Mouse (Mus musculus) neural tube, embryonic 11.5 days (tissue): ENCODE data around the gene Aprt. TPM values are rescaled to one million over a fixed set of nuclear protein-coding genes. Genes with fewer than 3 reads are reported as not detected.

Experiments
- ATAC-seq: fragments of 200-750 bp; cut with Nextera tagmentation; 2 replicates; pipeline ENCODE4 v1.8.0; 2017; ENCODE audit warnings: moderate number of reproducible peaks, mild to moderate bottlenecking, moderate TSS enrichment, moderate library complexity; ENCODE audit not compliant: insufficient read depth, low FRiP score, low TSS enrichment
- DNase-seq: peaks from one replicate; pipeline ENCODE4 v3.0.0-alpha.2; 2015; ENCODE audit warnings: low spot score
- H3K27ac ChIP-seq: fragments of 300-500 bp; sonication (generic); 2 replicates; pipeline ENCODE4 v1.5.1; 2014; ENCODE audit warnings: low read depth, mild to moderate bottlenecking, low read length
- H3K27me3 ChIP-seq: fragments of 300-500 bp; sonication (generic); 2 replicates; pipeline ENCODE4 v1.6.1; 2014; ENCODE audit warnings: mild to moderate bottlenecking, low read length, mixed read lengths; ENCODE audit not compliant: control insufficient read depth, insufficient read depth
- H3K36me3 ChIP-seq: fragments of 300-500 bp; sonication (generic); 2 replicates; pipeline ENCODE4 v1.6.1; 2014; ENCODE audit warnings: mild to moderate bottlenecking, low read length, moderate library complexity, mixed read lengths; ENCODE audit not compliant: control insufficient read depth, insufficient read depth
- H3K4me1 ChIP-seq: fragments of 300-500 bp; sonication (generic); 2 replicates; pipeline ENCODE4 v1.6.1; 2014; ENCODE audit warnings: low read length, mixed read lengths; ENCODE audit not compliant: control insufficient read depth, insufficient read depth
- H3K4me2 ChIP-seq: fragments of 300-500 bp; sonication (generic); 2 replicates; pipeline ENCODE4 v1.6.1; 2014; ENCODE audit warnings: low read depth, mild to moderate bottlenecking, moderate library complexity
- H3K4me3 ChIP-seq: fragments of 300-500 bp; sonication (generic); 2 replicates; pipeline ENCODE4 v1.5.1; 2014; ENCODE audit warnings: low read depth, low read length
- H3K9ac ChIP-seq: fragments of 300-500 bp; sonication (generic); 2 replicates; pipeline ENCODE4 v1.6.1; 2014; ENCODE audit warnings: mild to moderate bottlenecking, low read length
- H3K9me3 ChIP-seq: fragments of 300-500 bp; sonication (generic); 2 replicates; pipeline ENCODE4 v1.6.1; 2016; ENCODE audit warnings: low read length; ENCODE audit not compliant: control insufficient read depth
- WGBS: fragments of 180-500 bp; shearing (Covaris S2); extraction: QIAGEN DNeasy Blood & Tissue Kit; methylation state at CpG from one replicate; pipeline ENCODE4 v1.1.7; 2014; 5-methylcytosine and 5-hydroxymethylcytosine counted together
- polyA plus RNA-seq: library from polyadenylated mRNA; unstranded; fragments of >200 nt; fragmentation: Nextera tagmentation; extraction: Ambion mirVana; gene quantifications from 2 replicates; pipeline ENCODE4 v1.2.1, GENCODE M21; 2014

Gene Aprt
- polyA plus RNA-seq, 1 experiment from 2014 or later, result 243 TPM

DNA sequence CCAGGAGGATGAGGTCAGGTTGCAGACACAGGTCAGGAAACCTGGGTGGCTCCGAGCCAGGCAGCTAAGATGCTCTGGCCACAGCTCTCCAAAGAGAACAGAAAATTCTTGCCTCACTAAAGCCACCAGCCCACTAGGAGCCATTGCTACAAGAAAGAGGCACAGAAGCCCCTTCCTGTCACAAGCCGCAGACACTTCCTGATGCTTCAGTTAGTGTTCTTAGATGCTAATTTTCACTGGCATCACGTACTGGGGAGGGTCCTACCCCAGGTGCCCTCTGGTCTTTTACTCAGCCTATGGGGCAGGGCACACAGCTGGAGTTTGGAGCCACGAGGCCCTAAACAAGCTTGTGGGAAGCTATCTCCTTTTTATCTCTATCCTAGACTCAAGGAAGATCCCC is 19.3 kb upstream of the Aprt start:
- 62% methylated on average over 4 of the region's 4 CpGs for WGBS
- H3K27ac ChIP-seq, result no peak overlapping the region
- H3K36me3 ChIP-seq, result no peaks in the 10 kb centered on the region
- H3K4me1 ChIP-seq, result no peaks in the 10 kb centered on the region
- H3K4me3 ChIP-seq, result no peak overlapping the region
- no peak for DNase-seq
- H3K27me3 ChIP-seq, result no peaks in the 10 kb centered on the region
- H3K9ac ChIP-seq, result no peak overlapping the region
- H3K9me3 ChIP-seq, result no peaks in the 10 kb centered on the region
- ATAC-seq, result no peak
- no peak overlapping the region for H3K4me2 ChIP-seq

DNA sequence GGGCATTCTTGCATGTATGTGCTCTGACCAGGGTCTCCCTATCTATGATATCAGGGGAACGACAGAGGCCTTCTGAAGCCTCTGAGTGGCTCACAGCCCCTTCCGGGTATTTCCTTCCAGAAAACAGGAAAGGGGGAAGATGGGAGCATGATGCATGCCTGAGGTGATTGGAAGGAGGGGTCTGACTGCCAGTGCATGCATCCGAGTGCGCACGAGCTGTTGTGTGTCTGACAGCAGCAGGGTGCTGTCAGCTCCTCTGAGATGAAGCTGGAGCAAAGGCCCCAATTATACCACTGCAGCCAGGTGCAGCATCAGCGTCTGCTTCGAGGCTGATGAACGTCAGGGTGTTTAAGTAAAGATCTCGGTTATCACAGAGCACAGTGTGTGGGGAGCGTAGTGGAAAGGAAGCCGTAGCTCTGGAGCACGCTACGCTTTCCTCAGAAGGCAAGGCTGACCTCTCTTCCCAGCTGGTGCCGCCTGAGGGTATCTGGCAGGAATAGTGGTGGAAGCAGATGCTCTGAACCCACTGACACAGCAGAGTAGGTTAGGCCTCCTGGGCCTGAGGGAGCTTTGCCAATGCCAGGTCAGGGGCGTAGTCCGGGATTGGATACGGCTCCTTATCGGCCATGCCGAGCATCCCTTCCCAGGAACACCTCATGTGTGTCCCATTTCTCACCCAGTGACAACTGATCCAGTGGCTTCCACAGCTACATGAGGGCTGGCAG is 17.2 kb upstream of the Aprt start:
- WGBS, result 82% methylated on average over 19 of the region's 19 CpGs
- Histone ChIP-seq H3K9me3 (no peaks in the 10 kb centered on the region), H3K27ac (no peak overlapping the region), H3K4me2 (no peak overlapping the region), H3K9ac (no peak overlapping the region), H3K4me1 (no peaks in the 10 kb centered on the region), H3K4me3 (no peak overlapping the region), H3K27me3 (no peaks in the 10 kb centered on the region), H3K36me3 (no peaks in the 10 kb centered on the region)
- ATAC-seq, result no peak
- DNase-seq, result no peak

DNA sequence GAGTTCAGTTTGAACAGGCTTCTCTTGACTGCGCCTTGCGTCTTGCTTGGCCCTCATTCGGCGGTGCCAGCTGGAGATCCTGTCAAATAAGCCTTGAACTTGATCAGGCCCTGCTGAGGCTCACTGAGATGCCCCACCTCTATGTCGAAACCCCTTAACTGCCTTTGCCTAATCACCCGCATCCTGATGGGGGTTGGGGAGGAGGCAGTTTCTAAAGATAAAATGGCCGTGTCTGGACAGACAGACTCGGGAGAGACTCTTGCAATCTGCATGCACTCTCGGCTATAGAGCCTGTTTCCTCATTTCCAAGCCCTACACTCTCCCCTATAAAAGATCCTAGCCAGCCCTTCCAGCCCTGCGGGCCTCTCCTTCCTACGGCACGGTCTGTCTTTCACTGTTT is 16.5 kb upstream of the Aprt start:
- Histone ChIP-seq H3K27me3 (no peaks in the 10 kb centered on the region), H3K36me3 (no peaks in the 10 kb centered on the region), H3K27ac (no peak overlapping the region), H3K4me1 (no peaks in the 10 kb centered on the region), H3K9ac (no peak overlapping the region), H3K4me2 (no peak overlapping the region), H3K9me3 (no peaks in the 10 kb centered on the region), H3K4me3 (no peak overlapping the region)
- DNase-seq (no peak), ATAC-seq (no peak)
- WGBS, result 73% methylated on average over 12 of the region's 12 CpGs

DNA sequence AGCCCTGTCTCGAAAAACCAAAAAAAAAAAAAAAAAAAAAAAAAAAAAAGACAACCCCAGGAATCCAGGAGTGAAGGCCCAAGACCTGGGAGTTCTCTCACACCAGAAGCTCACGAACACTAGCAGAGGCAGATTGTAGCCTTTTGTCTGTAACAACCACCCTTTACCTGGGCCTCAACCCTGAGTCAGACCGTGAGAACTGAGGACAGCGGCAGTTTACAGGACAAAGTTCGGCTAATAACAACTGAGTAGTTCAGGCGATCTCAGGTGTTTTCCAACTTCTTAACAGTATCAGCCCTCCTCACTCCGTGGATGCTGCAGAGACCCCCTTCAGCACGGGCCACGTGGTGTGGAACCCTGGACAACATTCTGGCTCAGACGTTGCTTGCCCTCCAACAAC is 10.0 kb upstream of the Aprt start:
- no peak for ATAC-seq

DNA sequence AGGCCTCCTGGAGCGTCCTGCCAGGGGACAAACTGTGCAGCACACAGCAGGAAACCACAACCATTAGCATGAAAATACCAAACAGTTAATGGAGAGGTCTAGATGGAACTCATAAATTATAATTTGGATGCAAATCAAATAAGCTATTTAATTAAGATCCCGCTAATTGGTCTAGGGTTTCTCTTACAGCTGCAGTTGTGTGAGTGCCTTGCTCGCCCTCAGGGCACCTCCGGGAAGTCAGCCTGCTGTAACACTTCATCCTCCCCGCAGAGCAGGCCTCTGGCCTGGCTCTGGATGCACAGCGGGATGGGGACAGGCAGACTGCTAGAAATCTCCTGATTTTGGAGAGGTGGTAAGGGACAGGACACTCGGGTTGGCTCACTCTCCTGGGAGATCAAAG is 9.5 kb upstream of the Aprt start:
- no peak overlapping the region for H3K9ac ChIP-seq
- H3K4me3 ChIP-seq, result no peak overlapping the region
- ATAC-seq, result no peak
- H3K36me3 ChIP-seq, result no peaks in the 10 kb centered on the region
- no peaks in the 10 kb centered on the region for H3K27me3 ChIP-seq
- no peaks in the 10 kb centered on the region for H3K9me3 ChIP-seq
- no peaks in the 10 kb centered on the region for H3K4me1 ChIP-seq
- no peak overlapping the region for H3K27ac ChIP-seq
- no peak overlapping the region for H3K4me2 ChIP-seq
- WGBS, result 62% methylated on average over 7 of the region's 7 CpGs
- DNase-seq, result no peak

More for the DNA sequence above, 10.0 kb upstream of the Aprt start:
- no peak overlapping the region for H3K4me2 ChIP-seq
- H3K9me3 ChIP-seq, result no peaks in the 10 kb centered on the region
- no peak overlapping the region for H3K27ac ChIP-seq
- no peaks in the 10 kb centered on the region for H3K4me1 ChIP-seq
- no peaks in the 10 kb centered on the region for H3K27me3 ChIP-seq
- DNase-seq, result no peak
- no peaks in the 10 kb centered on the region for H3K36me3 ChIP-seq
- 88% methylated on average over 10 of the region's 10 CpGs for WGBS
- H3K4me3 ChIP-seq, result no peak overlapping the region
- H3K9ac ChIP-seq, result no peak overlapping the region

DNA sequence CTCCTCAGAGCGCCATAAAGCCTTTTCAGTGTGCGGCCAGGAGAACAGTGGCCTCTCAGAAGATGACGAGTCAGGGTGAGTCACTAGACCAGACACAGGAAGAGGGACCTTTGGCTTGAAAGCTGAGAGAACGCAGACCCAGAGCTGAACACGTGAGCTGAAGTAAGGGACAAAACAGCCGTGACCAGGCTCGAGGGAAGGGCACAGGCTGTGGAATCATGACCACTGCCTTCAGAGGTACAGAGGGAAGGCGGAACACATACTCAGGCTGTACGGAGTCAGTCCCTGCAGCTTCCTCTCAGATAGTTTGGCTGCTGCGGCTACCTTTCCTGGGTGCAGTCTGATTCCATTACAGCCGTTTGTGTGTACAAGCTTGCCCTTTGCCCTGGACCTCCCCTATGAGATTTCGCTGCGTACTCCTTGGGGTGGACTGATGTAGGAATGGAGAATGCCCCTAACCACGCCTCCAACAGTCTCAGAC is 8.7 kb upstream of the Aprt start:
- H3K27me3 ChIP-seq, result no peaks in the 10 kb centered on the region
- no peaks in the 10 kb centered on the region for H3K36me3 ChIP-seq
- no peaks in the 10 kb centered on the region for H3K4me1 ChIP-seq
- no peak overlapping the region for H3K4me3 ChIP-seq
- DNase-seq, result no peak
- ATAC-seq, result no peak
- no peak overlapping the region for H3K27ac ChIP-seq
- WGBS, result 72% methylated on average over 14 of the region's 14 CpGs
- H3K4me2 ChIP-seq, result no peak overlapping the region
- H3K9me3 ChIP-seq, result no peaks in the 10 kb centered on the region
- no peak overlapping the region for H3K9ac ChIP-seq

DNA sequence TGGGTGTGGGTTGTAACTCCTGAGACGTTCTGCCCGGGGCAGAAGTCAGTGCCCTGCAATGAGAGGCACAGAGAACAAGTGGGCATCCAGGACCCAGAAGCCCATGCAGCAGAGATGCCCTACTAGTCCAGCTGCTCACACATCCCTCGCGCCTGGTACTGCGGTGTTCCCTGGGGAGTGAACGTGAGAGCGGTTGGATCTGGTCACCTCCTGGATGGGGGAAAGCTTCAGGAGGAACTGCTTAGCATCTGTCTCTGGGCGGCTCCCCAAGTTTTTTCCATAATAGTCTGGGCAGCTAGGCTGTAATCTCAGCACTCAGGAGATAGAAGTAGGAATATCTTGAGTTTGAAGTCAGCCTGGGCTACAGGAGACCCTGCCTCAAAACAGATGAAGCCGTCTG is 8.3 kb upstream of the Aprt start:
- ATAC-seq (no peak), DNase-seq (no peak)
- WGBS, result 80% methylated on average over 9 of the region's 9 CpGs
- Histone ChIP-seq H3K4me1 (no peaks in the 10 kb centered on the region), H3K36me3 (no peaks in the 10 kb centered on the region), H3K4me3 (no peak overlapping the region), H3K27ac (no peak overlapping the region), H3K4me2 (no peak overlapping the region), H3K9ac (no peak overlapping the region), H3K9me3 (no peaks in the 10 kb centered on the region), H3K27me3 (no peaks in the 10 kb centered on the region)

DNA sequence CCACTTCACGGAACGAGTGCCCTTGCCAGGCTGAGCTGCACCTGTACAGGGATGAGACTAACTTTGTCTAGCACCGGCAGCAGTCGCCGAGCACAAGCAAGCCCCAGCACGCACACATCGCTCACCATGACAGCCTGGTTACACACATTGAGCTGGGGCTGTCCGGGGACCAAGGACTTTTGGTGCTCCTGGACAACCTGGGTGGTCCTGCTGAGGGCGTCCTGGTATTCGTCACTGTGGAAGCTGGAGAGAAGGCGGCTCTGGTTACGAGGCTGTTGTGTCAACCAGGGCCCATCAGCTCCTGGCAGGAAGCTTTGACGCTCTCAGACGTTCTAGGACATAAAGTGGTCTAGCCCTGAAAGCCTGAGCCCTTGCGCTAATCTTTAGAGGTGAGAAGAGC is 4.2 kb upstream of the Aprt start:
- no peak for DNase-seq
- WGBS, result 57% methylated on average over 13 of the region's 15 CpGs
- H3K27me3 ChIP-seq, result no peaks in the 10 kb centered on the region
- H3K36me3 ChIP-seq, result no peaks in the 10 kb centered on the region
- no peak overlapping the region for H3K27ac ChIP-seq
- peaks cover 11% of the 10 kb centered on the region for H3K4me1 ChIP-seq
- ATAC-seq, result no peak
- H3K4me2 ChIP-seq, result no peak overlapping the region
- H3K9me3 ChIP-seq, result no peaks in the 10 kb centered on the region
- no peak overlapping the region for H3K9ac ChIP-seq
- no peak overlapping the region for H3K4me3 ChIP-seq

DNA sequence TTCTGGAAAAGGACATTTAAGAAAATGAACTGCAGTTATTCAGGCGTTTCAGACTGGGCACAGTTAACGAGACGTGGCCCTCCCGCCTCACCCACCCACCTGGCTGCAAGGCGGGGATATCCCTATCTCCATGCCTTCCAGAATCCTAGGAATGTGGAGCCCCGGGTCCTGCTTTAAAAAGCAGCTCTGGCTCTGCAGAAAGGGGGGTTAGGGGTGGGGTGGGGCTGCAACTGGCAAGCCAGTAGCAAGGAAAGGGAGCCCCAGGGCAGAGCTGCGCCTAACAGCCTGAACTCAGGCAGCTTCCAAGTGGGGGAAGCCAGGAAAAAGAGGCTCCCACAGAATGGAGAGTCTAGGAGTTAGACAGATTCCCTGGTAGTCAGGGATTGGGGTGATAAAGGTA is 2.5 kb upstream of the Aprt start:
- Histone ChIP-seq H3K27ac (no peak overlapping the region), H3K4me3 (no peak overlapping the region), H3K27me3 (no peaks in the 10 kb centered on the region), H3K9me3 (no peaks in the 10 kb centered on the region), H3K4me1 (peaks cover 20% of the 10 kb centered on the region), H3K36me3 (no peaks in the 10 kb centered on the region), H3K4me2 (no peak overlapping the region), H3K9ac (no peak overlapping the region)
- 25% methylated on average over 7 of the region's 7 CpGs for WGBS
- ATAC-seq, result no peak
- DNase-seq, result no peak
